Mouse (Mus musculus) liver, embryonic 14.5 days (tissue): ENCODE results near the gene Vnn3.

Experiments used
- CTCF ChIP-seq: IDR thresholded peaks from 2 replicates; pipeline ENCODE4 v1.5.1; 2016; ENCODE audit warnings: antibody characterized with exemption, low read depth, control low read depth
- EP300 ChIP-seq: IDR thresholded peaks from 2 replicates; pipeline ENCODE4 v1.6.1; 2016; ENCODE audit warnings: antibody characterized with exemption, low read depth

DNA sequence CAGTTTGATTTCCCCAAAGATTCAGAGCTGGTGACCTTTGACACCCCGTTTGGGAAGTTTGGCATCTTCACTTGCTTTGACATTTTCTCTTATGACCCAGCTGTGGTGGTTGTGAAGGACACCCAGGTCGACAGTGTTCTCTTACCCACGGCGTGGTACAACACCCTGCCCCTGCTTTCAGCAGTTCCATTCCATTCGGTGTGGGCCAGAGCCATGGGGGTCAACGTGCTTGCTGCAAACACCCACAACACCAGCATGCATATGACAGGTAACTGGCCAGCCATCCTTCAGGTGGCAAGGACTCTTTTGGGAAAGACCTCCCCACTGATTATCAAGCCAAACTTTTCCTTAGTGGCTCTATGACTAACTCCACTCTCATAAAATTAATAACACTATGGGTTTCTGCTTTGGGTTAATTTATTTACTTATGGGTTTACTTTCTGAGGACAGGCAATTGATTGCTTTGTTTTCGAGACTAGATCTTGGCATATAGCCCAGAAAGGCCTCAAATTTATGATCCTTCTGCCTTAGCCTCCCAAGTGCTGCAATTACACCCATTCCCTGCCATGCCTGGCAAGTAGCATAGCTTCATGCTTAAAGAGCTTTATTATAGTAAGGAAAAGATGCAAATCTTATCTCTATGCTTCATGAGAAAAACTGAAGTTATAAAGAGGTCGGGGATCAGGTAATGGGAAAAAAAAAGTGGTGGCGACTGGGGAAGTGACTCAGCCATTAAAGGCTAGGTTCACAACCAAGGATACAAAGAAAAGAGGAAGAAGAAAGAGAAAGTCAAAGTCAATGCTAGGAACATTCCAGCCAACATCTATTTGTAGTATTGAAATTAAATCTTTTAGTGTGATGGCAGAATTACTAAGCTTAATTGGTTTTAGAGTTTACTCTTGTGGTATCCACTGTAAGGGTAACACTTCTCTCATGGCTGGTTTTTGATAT is 13.4 kb downstream of the Vnn3 start:
- TF ChIP-seq CTCF (no peak), EP300 (no peak)
